ENCODE assay signal across 25 mouse cellular contexts in genomic region chr9:13990960-13991359, GRCm38 (mm10).
"Had no signal": no experiment of that assay in that cellular context is flagged by ENCODE, and none has a peak within 500 bp of the region (broad histone marks: within the 10 kb centered on the region; RNA-seq: fewer than 3 reads in every experiment).

No protein-coding gene starts in this region.

- H3K9me3 ChIP-seq: heart, embryonic 13.5 days; heart, embryonic 15.5 days; hindbrain, embryonic 13.5 days; hindbrain, embryonic 15.5 days; kidney, embryonic 15.5 days; limb, embryonic 10.5 days; limb, embryonic 12.5 days; liver, embryonic 13.5 days; liver, embryonic 15.5 days had no signal

- H3K4me3 ChIP-seq: gastrocnemius, adult 2 months; heart, adult 2 months; heart, embryonic 13.5 days; heart, embryonic 15.5 days; hindbrain, embryonic 13.5 days; hindbrain, embryonic 15.5 days; kidney, embryonic 15.5 days; left cerebral cortex, adult 2 months; limb, embryonic 10.5 days; limb, embryonic 12.5 days; liver, embryonic 13.5 days; liver, embryonic 15.5 days had no signal

- H3K27ac ChIP-seq: gastrocnemius, adult 2 months; heart, adult 2 months; heart, embryonic 13.5 days; heart, embryonic 15.5 days; hindbrain, embryonic 13.5 days; hindbrain, embryonic 15.5 days; hindbrain, postnatal 0 days; kidney, embryonic 15.5 days; left cerebral cortex, adult 2 months; limb, embryonic 10.5 days; limb, embryonic 12.5 days; liver, embryonic 13.5 days; liver, embryonic 15.5 days had no signal

- H3K4me1 ChIP-seq: hindbrain, embryonic 13.5 days; hindbrain, embryonic 15.5 days; limb, embryonic 10.5 days; liver, embryonic 13.5 days; liver, embryonic 15.5 days had no signal

- DNase-seq: gastrocnemius, adult 2 months; gastrocnemius, postnatal 10 days; gastrocnemius, postnatal 25 days; heart, adult 2 months; heart, postnatal 4 days; kidney, adult 11 months; kidney, adult 2 months; kidney, adult 9 months; kidney, postnatal 14 days; kidney, postnatal 36 days; liver; liver, embryonic 13.5 days had no signal

- H3K36me3 ChIP-seq: heart, embryonic 13.5 days; heart, embryonic 15.5 days; hindbrain, embryonic 13.5 days; hindbrain, embryonic 15.5 days; kidney, embryonic 15.5 days; limb, embryonic 10.5 days; limb, embryonic 12.5 days; liver, embryonic 13.5 days; liver, embryonic 15.5 days had no signal

- H3K27me3 ChIP-seq: heart, embryonic 15.5 days; hindbrain, embryonic 13.5 days; hindbrain, embryonic 15.5 days; kidney, embryonic 15.5 days; limb, embryonic 12.5 days; liver, embryonic 13.5 days; liver, embryonic 15.5 days had no signal

- ATAC-seq: hindbrain, postnatal 0 days; intestine, embryonic 16.5 days had no signal

- H3K9ac ChIP-seq: heart, embryonic 13.5 days; heart, embryonic 15.5 days; hindbrain, embryonic 13.5 days; hindbrain, embryonic 15.5 days; kidney, embryonic 15.5 days; limb, embryonic 12.5 days; liver, embryonic 13.5 days; liver, embryonic 15.5 days had no signal

- H3K4me2 ChIP-seq: heart, embryonic 11.5 days; heart, embryonic 13.5 days; heart, embryonic 15.5 days; hindbrain, embryonic 13.5 days; hindbrain, embryonic 15.5 days; kidney, embryonic 15.5 days; limb, embryonic 12.5 days; liver, embryonic 11.5 days; liver, embryonic 13.5 days; liver, embryonic 15.5 days had no signal
